Mouse (Mus musculus) embryonic fibroblast, embryonic 13.5 days (primary cell): ENCODE measurements at regions not wholly inside any gene's neighbourhood (a gene's known extent, or its start where the extent isn't known, plus 50 kb on each side); places are given as distances from the start of the nearest gene placed in this dataset.

Experiments
- CTCF ChIP-seq: IDR thresholded peaks from 2 replicates; pipeline ENCODE4 v1.5.1; 2011; ENCODE audit warnings: mild to moderate bottlenecking, control low read depth, low read length, moderate library complexity, borderline replicate concordance; ENCODE audit not compliant: insufficient read depth
- POLR2A ChIP-seq: IDR thresholded peaks from 2 replicates; pipeline ENCODE4 v1.6.1; 2011; ENCODE audit warnings: low read depth, mild to moderate bottlenecking, control low read depth, low read length, moderate library complexity

DNA sequence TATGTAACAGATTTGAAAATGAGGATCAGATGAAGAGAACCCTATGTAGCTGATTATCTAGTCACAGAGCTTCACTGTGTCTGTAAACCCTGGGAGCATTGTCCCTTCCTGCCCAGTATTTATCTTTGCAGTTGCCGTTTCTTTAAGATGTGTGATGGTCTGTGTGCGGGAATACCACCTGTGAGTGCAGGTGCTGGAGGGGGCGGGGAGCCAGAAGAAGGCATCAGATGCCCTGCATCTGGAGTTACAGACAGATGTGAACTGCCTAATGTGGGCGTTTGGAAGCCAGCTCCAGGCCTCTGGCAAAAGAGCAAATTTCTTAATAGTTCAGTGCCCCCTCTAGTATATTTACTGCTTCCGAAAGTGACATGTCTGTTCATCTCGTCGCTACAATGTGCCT lies 193.1 kb downstream of the Diras2 start:
- TF ChIP-seq POLR2A = no peak
- TF ChIP-seq CTCF = no peak
